ENCODE assay signal across 8 mouse cellular contexts in genomic region chr6:126551862-126552395, GRCm38 (mm10). TPM values are rescaled to one million over a fixed set of nuclear protein-coding genes. Genes with fewer than 3 reads are reported as not detected.
DNase-seq lines count a peak whose midpoint lies in the region; ATAC-seq and TF ChIP-seq lines count a peak whose summit lies in the region.

No protein-coding gene starts in this region.

- no peak for TF ChIP-seq POLR2A in bone marrow macrophage, adult 2 months (IDR thresholded peaks at IDR 0.05; ENCODE audit: borderline replicate concordance, low read depth, low read length)

- no peaks in the 10 kb centered on the region for H3K4me1 ChIP-seq in bone marrow macrophage, adult 2 months (ENCODE audit: control insufficient read depth, insufficient read depth, low read length)
- H3K4me1 ChIP-seq in forebrain, embryonic 11.5 days (replicated peaks; ENCODE audit: control insufficient read depth, insufficient read depth, low read length): no peaks in the 10 kb centered on the region

- H3K4me3 ChIP-seq in gastrocnemius, adult 2 months: no peak overlapping the region
- no peak overlapping the region for H3K4me3 ChIP-seq in bone marrow macrophage, adult 2 months (ENCODE audit: insufficient read depth, low read length)
- no peak overlapping the region for H3K4me3 ChIP-seq in forebrain, embryonic 11.5 days (ENCODE audit: low read depth, low read length)

- no peak overlapping the region for H3K9ac ChIP-seq in forebrain, embryonic 11.5 days (ENCODE audit: low read length)

- peak; percentile 31 for DNase-seq in gastrocnemius, adult 2 months
- DNase-seq in gastrocnemius, postnatal 4 days (ENCODE audit: low spot score in 2 of 2): no peak
- DNase-seq in 416B (ENCODE audit: low read depth): peak; percentile 42
- peak; percentile 72 for DNase-seq in forebrain, embryonic 11.5 days (ENCODE audit: low spot score)
- DNase-seq in kidney, postnatal 14 days: peak; percentile 44
- DNase-seq in mesoderm, embryonic 11.5 days (ENCODE audit: low read depth, low spot score): peak; percentile 77
- DNase-seq in yolk sac, embryonic 10.5 days (ENCODE audit: low spot score): peak; percentile 7

- intact Hi-C loops in gastrocnemius, adult 2 months (cut with DNase I): loop anchor here (1.0 kb wide), 1 partner anchor 52 kb away; no protein-coding TSS in a partner anchor

- peak; percentile 89; the same call in 1 of the 2 replicates for TF ChIP-seq CTCF in gastrocnemius, adult 2 months (IDR thresholded peaks at IDR 0.05)
- peak; percentile 72 for TF ChIP-seq CTCF in bone marrow macrophage, adult 2 months (IDR thresholded peaks at IDR 0.05; ENCODE audit: low read depth, low read length)

- 20% methylated on average over 9 of the region's 9 CpGs for WGBS in forebrain, embryonic 11.5 days

- H3K9me3 ChIP-seq in forebrain, embryonic 11.5 days (ENCODE audit: control insufficient read depth, low read length): no peaks in the 10 kb centered on the region

- H3K27ac ChIP-seq in gastrocnemius, adult 2 months: no peak overlapping the region
- no peak overlapping the region for H3K27ac ChIP-seq in bone marrow macrophage, adult 2 months (ENCODE audit: insufficient read depth, low read depth, low read length)
- H3K27ac ChIP-seq in forebrain, embryonic 11.5 days (ENCODE audit: low read depth, low read length): no peak overlapping the region

- no peak overlapping the region for H3K4me2 ChIP-seq in forebrain, embryonic 11.5 days (ENCODE audit: low read depth, low read length, severe bottlenecking)

- no peaks in the 10 kb centered on the region for H3K36me3 ChIP-seq in forebrain, embryonic 11.5 days (ENCODE audit: control insufficient read depth, insufficient read depth, low read length)

- no peaks in the 10 kb centered on the region for H3K27me3 ChIP-seq in forebrain, embryonic 11.5 days (ENCODE audit: control insufficient read depth, insufficient read depth, low read length)

- peak; percentile 76; the same call in 1 of the 2 replicates for ATAC-seq in forebrain, embryonic 11.5 days (replicated peaks; ENCODE audit: low FRiP score)

RNA-seq across cellular contexts. Expression of gene Kcna5, which starts 16.7 kb away (rescaled TPM):
- total RNA-seq in gastrocnemius, adult 2 months (2021): 10 to 100 TPM in 1 of 2 experiments, 1 to 10 TPM in 1; 3.8 to 10.3 TPM
- total RNA-seq in gastrocnemius, postnatal 4 days (2021): 1 to 10 TPM; 4.2 to 4.7 TPM
- polyA plus RNA-seq in bone marrow macrophage, adult 2 months (2012; ENCODE audit: insufficient read depth, insufficient read length, missing spikeins): not detected in 2 replicates
- polyA plus RNA-seq in forebrain, embryonic 11.5 days (2014; fragmentation: Nextera tagmentation; extraction: Ambion mirVana): 1.3 and 1.8 TPM in 2 replicates

Comparison
In these comparisons a context has a peak if more than half of its experiments do, and no peak if none do; other contexts are left out.
1. DNase-seq: peak in gastrocnemius, adult 2 months (single experiment), 416B (single experiment), forebrain, embryonic 11.5 days (single experiment), kidney, postnatal 14 days (single experiment), mesoderm, embryonic 11.5 days (single experiment) and yolk sac, embryonic 10.5 days (single experiment); none in gastrocnemius, postnatal 4 days (0 of 2).